Comparison of ENCODE assay signal across 17 mouse cellular contexts in the genomic region with DNA sequence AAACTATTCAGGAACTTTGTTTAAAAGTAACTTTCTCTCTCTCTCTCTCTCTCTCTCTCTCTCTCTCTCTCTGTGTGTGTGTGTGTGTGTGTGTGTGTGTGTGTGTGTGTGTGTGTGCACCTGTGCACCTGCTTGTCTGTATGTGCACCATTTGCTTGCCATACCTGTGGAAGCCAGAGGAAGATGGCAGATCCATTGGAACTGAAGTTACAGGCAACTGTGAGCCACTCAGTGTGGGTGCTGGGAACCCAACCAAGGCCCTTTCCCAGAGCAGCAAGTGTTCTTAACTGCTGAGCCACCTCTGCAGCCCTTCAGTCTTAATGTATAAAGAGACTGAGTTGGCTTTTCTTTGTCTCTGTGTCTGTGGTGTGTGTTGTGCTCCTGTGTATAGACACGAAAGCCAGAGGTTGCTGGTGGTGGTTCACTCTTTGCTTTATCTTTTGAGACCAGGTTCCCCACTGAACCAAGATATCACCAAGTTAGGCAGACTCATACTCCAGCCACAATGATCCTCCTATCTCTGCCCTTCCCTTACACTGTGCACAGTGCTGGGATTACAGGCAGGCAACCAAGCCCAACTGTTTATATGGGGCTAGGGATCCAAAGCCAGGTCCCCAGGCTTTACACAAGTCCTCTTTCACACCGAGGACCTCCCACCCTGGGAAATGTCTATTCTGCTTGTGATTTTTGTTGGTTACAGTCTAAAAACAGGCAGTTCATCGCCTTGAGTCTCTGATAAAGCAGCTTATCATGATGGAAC. TPM values are rescaled to one million over a fixed set of nuclear protein-coding genes. Genes with fewer than 3 reads are reported as not detected.
DNase-seq lines count a peak whose midpoint lies in the region; ATAC-seq lines count a peak whose summit lies in the region.
"Had no signal": no experiment of that assay in that cellular context is flagged by ENCODE, and none has a peak within 500 bp of the region (broad histone marks: within the 10 kb centered on the region; RNA-seq: fewer than 3 reads in every experiment).

No protein-coding gene starts in this region.

- WGBS in heart, embryonic 10.5 days, result 59% methylated on average over 3 of the region's 3 CpGs
- WGBS in limb, embryonic 12.5 days, result 89% methylated on average over 3 of the region's 3 CpGs
- WGBS in liver, embryonic 15.5 days (ENCODE audit: insufficient replicate concordance), result 17% methylated on average over 3 of the region's 3 CpGs
- WGBS in kidney, embryonic 16.5 days, result 85% methylated on average over 3 of the region's 3 CpGs

- H3K4me2 ChIP-seq in limb, embryonic 12.5 days, result 0 out of 2 replicates have a peak overlapping the region, but pooled peaks have one; percentile 24
- peak overlapping the region; percentile 6 for H3K4me2 ChIP-seq in liver, embryonic 15.5 days
- no peak overlapping the region for H3K4me2 ChIP-seq in kidney, embryonic 16.5 days (replicated peaks; ENCODE audit: low read depth, low read length)
- H3K4me2 ChIP-seq: hindbrain, embryonic 12.5 days; midbrain, embryonic 13.5 days had no signal

- DNase-seq in heart, embryonic 10.5 days (ENCODE audit: low spot score), result no peak
- no peak for DNase-seq in heart, adult 8-10 months (ENCODE audit: low spot score)
- DNase-seq in c-Kit-positive CD71-negative TER-119-negative erythroid progenitor cells, embryonic 14.5 days (ENCODE audit: low read depth), result peak; percentile 32
- no peak for DNase-seq in natural killer cell, adult 2 months (ENCODE audit: low spot score in 2 of 2)
- DNase-seq in kidney, postnatal 10 days, result no peak
- DNase-seq: cerebellum, adult 9-10 months; kidney, postnatal 36 days; right cerebral cortex, adult 18-20 months had no signal

- H3K4me1 ChIP-seq in heart, embryonic 10.5 days, result peaks cover 25% of the 10 kb centered on the region
- H3K4me1 ChIP-seq in limb, embryonic 12.5 days (replicated peaks), result peaks cover 30% of the 10 kb centered on the region
- H3K4me1 ChIP-seq in liver, embryonic 15.5 days (replicated peaks), result peaks cover 28% of the 10 kb centered on the region
- peaks cover 19% of the 10 kb centered on the region for H3K4me1 ChIP-seq in kidney, embryonic 16.5 days (ENCODE audit: insufficient read depth, low read length)

- no peaks in the 10 kb centered on the region for H3K36me3 ChIP-seq in heart, embryonic 10.5 days
- H3K36me3 ChIP-seq in limb, embryonic 12.5 days, result no peaks in the 10 kb centered on the region
- H3K36me3 ChIP-seq in liver, embryonic 15.5 days (replicated peaks), result no peaks in the 10 kb centered on the region
- no peaks in the 10 kb centered on the region for H3K36me3 ChIP-seq in kidney, embryonic 16.5 days (ENCODE audit: insufficient read depth, low read length)
- H3K36me3 ChIP-seq: heart, embryonic 13.5 days; hindbrain, embryonic 12.5 days; midbrain, embryonic 13.5 days had no signal

- ATAC-seq in limb, embryonic 12.5 days (ENCODE audit: insufficient number of reproducible peaks, insufficient read depth, low FRiP score, low TSS enrichment, low read depth), result no peak
- peak; percentile 94 for ATAC-seq in liver, embryonic 15.5 days (ENCODE audit: insufficient read depth)
- no peak for ATAC-seq in kidney, embryonic 16.5 days (ENCODE audit: low FRiP score, low TSS enrichment)
- ATAC-seq: intestine, postnatal 0 days; midbrain, embryonic 13.5 days had no signal

- no peak overlapping the region for H3K4me3 ChIP-seq in heart, embryonic 10.5 days
- H3K4me3 ChIP-seq in limb, embryonic 12.5 days (replicated peaks), result no peak overlapping the region
- H3K4me3 ChIP-seq in liver, embryonic 15.5 days (replicated peaks), result no peak overlapping the region
- no peak overlapping the region for H3K4me3 ChIP-seq in kidney, embryonic 16.5 days (ENCODE audit: low read length)
- H3K4me3 ChIP-seq: erythroblast, embryonic 14.5 days; heart, embryonic 13.5 days; hindbrain, embryonic 12.5 days; midbrain, embryonic 13.5 days; myocyte had no signal

- H3K9me3 ChIP-seq in heart, embryonic 10.5 days, result no peaks in the 10 kb centered on the region
- no peaks in the 10 kb centered on the region for H3K9me3 ChIP-seq in limb, embryonic 12.5 days
- no peaks in the 10 kb centered on the region for H3K9me3 ChIP-seq in liver, embryonic 15.5 days (replicated peaks)
- H3K9me3 ChIP-seq in kidney, embryonic 16.5 days (ENCODE audit: low read length), result no peaks in the 10 kb centered on the region
- H3K9me3 ChIP-seq: heart, embryonic 13.5 days; hindbrain, embryonic 12.5 days; midbrain, embryonic 13.5 days had no signal

- H3K9ac ChIP-seq in limb, embryonic 12.5 days (replicated peaks), result no peak overlapping the region
- H3K9ac ChIP-seq in liver, embryonic 15.5 days, result no peak overlapping the region
- H3K9ac ChIP-seq in kidney, embryonic 16.5 days (replicated peaks; ENCODE audit: low read length), result no peak overlapping the region
- H3K9ac ChIP-seq: hindbrain, embryonic 12.5 days; midbrain, embryonic 13.5 days had no signal

- no peaks in the 10 kb centered on the region; the same call in 1 of the 2 replicates for H3K27me3 ChIP-seq in heart, embryonic 10.5 days (ENCODE audit: insufficient read depth, poor library complexity, severe bottlenecking)
- no peaks in the 10 kb centered on the region for H3K27me3 ChIP-seq in limb, embryonic 12.5 days
- no peaks in the 10 kb centered on the region; the same call in 1 of the 2 replicates for H3K27me3 ChIP-seq in liver, embryonic 15.5 days
- no peaks in the 10 kb centered on the region for H3K27me3 ChIP-seq in kidney, embryonic 16.5 days (ENCODE audit: insufficient read depth, low read length)
- H3K27me3 ChIP-seq: heart, embryonic 13.5 days; hindbrain, embryonic 12.5 days; midbrain, embryonic 13.5 days had no signal

- H3K27ac ChIP-seq in heart, embryonic 10.5 days, result peak overlapping the region; percentile 50; the same call in 1 of the 2 replicates
- peak overlapping the region; percentile 95 for H3K27ac ChIP-seq in limb, embryonic 12.5 days
- no peak overlapping the region; the same call in 1 of the 2 replicates for H3K27ac ChIP-seq in liver, embryonic 15.5 days (replicated peaks)
- H3K27ac ChIP-seq in kidney, embryonic 16.5 days (ENCODE audit: low read length), result no peak overlapping the region
- H3K27ac ChIP-seq: midbrain, embryonic 13.5 days had no signal

RNA-seq across cellular contexts. Expression of gene Gfpt2, which starts 28.4 kb away (rescaled TPM):
- polyA plus RNA-seq in heart, embryonic 10.5 days (2016; fragmentation: Nextera tagmentation; extraction: Ambion mirVana), result 21.3 and 24.5 TPM in 2 replicates
- total RNA-seq in heart, adult 8-10 months (2022), result 10 to 100 TPM in 1 of 4 experiments, 1 to 10 TPM in 3; 6.6 to 12.9 (median 8.8) TPM
- polyA plus RNA-seq in limb, embryonic 12.5 days (2016; fragmentation: Nextera tagmentation; extraction: Ambion mirVana), result 37.0 and 37.5 TPM in 2 replicates
- 0.73 and 0.74 TPM in 2 replicates for polyA plus RNA-seq in liver, embryonic 15.5 days (2015; fragmentation: Nextera tagmentation; extraction: Ambion mirVana)
- polyA plus RNA-seq in kidney, embryonic 16.5 days (2015; fragmentation: Nextera tagmentation; extraction: Ambion mirVana), result 13.2 and 13.5 TPM in 2 replicates
- polyA plus RNA-seq: erythroblast, embryonic 14.5 days had no signal

RNA-seq across cellular contexts. Expression of gene Cnot6, which starts 53.0 kb away (rescaled TPM):
- polyA plus RNA-seq in heart, embryonic 10.5 days (2016; fragmentation: Nextera tagmentation; extraction: Ambion mirVana), result 47.0 and 56.0 TPM in 2 replicates
- 10 to 100 TPM; 18.1 to 21.6 (median 20.2) TPM for total RNA-seq in heart, adult 8-10 months (2022)
- 93.2 and 95.3 TPM in 2 replicates for polyA plus RNA-seq in limb, embryonic 12.5 days (2016; fragmentation: Nextera tagmentation; extraction: Ambion mirVana)
- polyA plus RNA-seq in liver, embryonic 15.5 days (2015; fragmentation: Nextera tagmentation; extraction: Ambion mirVana), result 18.7 and 18.8 TPM in 2 replicates
- polyA plus RNA-seq in kidney, embryonic 16.5 days (2015; fragmentation: Nextera tagmentation; extraction: Ambion mirVana), result 53.7 and 65.7 TPM in 2 replicates

Comparison
In these comparisons a context has a peak if more than half of its experiments do, and no peak if none do; other contexts are left out.
1. H3K27ac ChIP-seq: peak in heart, embryonic 10.5 days (single experiment) and limb, embryonic 12.5 days (single experiment); none in liver, embryonic 15.5 days (single experiment) and kidney, embryonic 16.5 days (single experiment).